Mouse (Mus musculus) ES-Bruce4 (cell line): Measurements from ENCODE around the gene Xlr.

Experiments
- CTCF ChIP-seq: IDR thresholded peaks from one replicate; pipeline ENCODE4 v1.8.1; 2011; ENCODE audit warnings: low read depth, low read length
- POLR2A ChIP-seq: IDR thresholded peaks from one replicate; pipeline ENCODE4 v1.8.1; 2011; ENCODE audit warnings: low read length; ENCODE audit not compliant: insufficient read depth

DNA sequence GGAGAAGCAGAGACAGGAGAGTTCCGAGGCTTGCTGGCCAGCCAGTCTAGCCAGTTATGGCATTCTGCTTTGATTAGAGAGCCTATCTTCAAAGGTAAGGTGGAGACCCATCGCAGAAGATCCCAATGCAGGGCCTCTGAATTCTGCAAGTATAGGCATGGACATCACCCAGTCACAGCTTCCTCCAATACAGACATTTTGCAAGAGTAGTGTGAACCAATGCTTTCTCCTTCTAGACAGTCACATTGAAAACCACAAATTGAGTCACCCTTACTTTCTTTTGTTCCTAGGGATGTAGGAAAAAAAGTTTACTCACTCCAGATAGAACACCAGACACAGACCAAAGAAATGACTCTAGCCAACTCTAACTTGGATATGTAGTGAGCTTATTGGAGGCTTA is 68.5 kb downstream of the Xlr start:
- TF ChIP-seq CTCF (no peak), POLR2A (no peak)
